Mouse (Mus musculus): ENCODE measurements around the gene Rhbdl3.

- TF ChIP-seq CTCF (conservative IDR thresholded peaks at IDR 0.05; ENCODE audit: insufficient read depth, insufficient read length, low read depth, low read length): no peak
- TF ChIP-seq POLR2A (IDR thresholded peaks at IDR 0.05; ENCODE audit: low read depth, low read length): no peak
Measured at GRCm38 (mm10) chr11:80386790-80387189, 86.1 kb downstream of the Rhbdl3 start.

Data from kidney, adult 2 months (tissue).